Mouse (Mus musculus): ENCODE data around the gene Samd1. TPM values are rescaled to one million over a fixed set of nuclear protein-coding genes. Genes with fewer than 3 reads are reported as not detected.

Samd1 gene
- total RNA-seq, 2 experiments from 2014 or later: 22.0 to 26.7 TPM

Small RNA genes lying within 50 kb of the gene (microRNA-seq; reads per million reads assigned to microRNA genes)
- gene Mir1199 (8.7 to 14.3 reads per million in 2 experiments), gene Mir8111 (6.5 to 10.6 reads per million in 2 experiments)

Other genes with a start within 250 kb of the Samd1 start
- 10 to 100 TPM in 1 of 2 experiments, 1 to 10 TPM in 1; 9.9 to 10.9 TPM for gene Adgrl1, start 97.6 kb upstream of the Samd1 start, total RNA-seq (2021)
- gene Gm10644, start 42.5 kb upstream of the Samd1 start, total RNA-seq (2021): 1 to 10 TPM; 1.4 to 1.7 TPM
- 1 to 10 TPM; 1.3 to 2.0 TPM for gene Asf1b, start 42.2 kb upstream of the Samd1 start, total RNA-seq (2021)
- gene Prkaca, start 24.7 kb upstream of the Samd1 start, total RNA-seq (2021): 100 to 1,000 TPM; 327 to 347 TPM
- under 1 TPM in 1 of 2 experiments, not detected in 1; 0.20 TPM for gene 1700067K01Rik, start 3.8 kb downstream of the Samd1 start, total RNA-seq (2021)
- gene 2210011C24Rik, start 14.5 kb downstream of the Samd1 start, total RNA-seq (2021): 1 to 10 TPM; 2.0 to 3.1 TPM
- gene Palm3, start 23.8 kb downstream of the Samd1 start, total RNA-seq (2021): under 1 TPM; 0.30 to 0.33 TPM
- 1 to 10 TPM; 3.1 to 5.4 TPM for gene Il27ra, start 44.9 kb downstream of the Samd1 start, total RNA-seq (2021)
- gene Rln3, start 47.3 kb downstream of the Samd1 start, total RNA-seq (2021): not detected
- 1 to 10 TPM; 4.2 to 5.0 TPM for gene Gm10643, start 67.5 kb downstream of the Samd1 start, total RNA-seq (2021)
- gene Rfx1, start 69.2 kb downstream of the Samd1 start, total RNA-seq (2021): 1 to 10 TPM; 8.3 to 9.1 TPM
- gene Dcaf15, start 107.1 kb downstream of the Samd1 start, total RNA-seq (2021): 1 to 10 TPM; 7.2 to 7.3 TPM
- gene Podnl1, start 128.3 kb downstream of the Samd1 start, total RNA-seq (2021): under 1 TPM in 1 of 2 experiments, not detected in 1; 0.10 TPM
- gene Cc2d1a, start 150.3 kb downstream of the Samd1 start, total RNA-seq (2021): 10 to 100 TPM; 10.9 to 13.0 TPM
- gene 4930432K21Rik, start 150.4 kb downstream of the Samd1 start, total RNA-seq (2021): under 1 TPM; 0.35 to 0.59 TPM
- 1 to 10 TPM in 1 of 2 experiments, not detected in 1; 1.2 TPM for gene Nanos3, start 187.5 kb downstream of the Samd1 start, total RNA-seq (2021)
- gene Zswim4, start 239.4 kb downstream of the Samd1 start, total RNA-seq (2021): 1 to 10 TPM; 6.4 to 6.6 TPM